Mouse (Mus musculus): Measurements from ENCODE around the gene Rfx7. TPM values are rescaled to one million over a fixed set of nuclear protein-coding genes. Genes with fewer than 3 reads are reported as not detected.
"Not testable (repeated sequence)": the region's sequence is repeated elsewhere in the genome, so short reads cannot be mapped to it uniquely, and the experiment has no call there.

Rfx7 gene
- polyA plus RNA-seq, 1 experiment from 2014 or later, result 16.8 TPM

GRCm38 (mm10) chr9:72663534-72663918 lies 131.5 kb downstream of the Rfx7 start:
- Histone ChIP-seq H3K27me3 (ENCODE audit: poor library complexity, severe bottlenecking) (no peaks in the 10 kb centered on the region), H3K9me3 (no peaks in the 10 kb centered on the region), H3K27ac (peak overlapping the region; percentile 99), H3K4me1 (peaks cover 62% of the 10 kb centered on the region), H3K36me3 (replicated peaks) (peaks cover 48% of the 10 kb centered on the region), H3K4me3 (peak overlapping the region; percentile 76)
- DNase-seq (ENCODE audit: extremely low spot score, low spot score), result no peak
- WGBS, result 23% methylated on average over 10 of the region's 10 CpGs

- peaks cover 57% of the 10 kb centered on the region for H3K4me1 ChIP-seq
- peaks cover 59% of the 10 kb centered on the region for H3K36me3 ChIP-seq (replicated peaks)
- WGBS, result 74% methylated on average over 12 of the region's 12 CpGs
Measured at GRCm38 (mm10) chr9:72664409-72665351, 132.6 kb downstream of the Rfx7 start.

GRCm38 (mm10) chr9:72665517-72665916 lies 133.5 kb downstream of the Rfx7 start:
- Histone ChIP-seq H3K4me1 (peaks cover 50% of the 10 kb centered on the region), H3K4me3 (peak overlapping the region; percentile 76), H3K36me3 (replicated peaks) (peaks cover 67% of the 10 kb centered on the region), H3K27me3 (ENCODE audit: poor library complexity, severe bottlenecking) (no peaks in the 10 kb centered on the region), H3K27ac (peak overlapping the region; percentile 99; the same call in 1 of the 2 replicates), H3K9me3 (no peaks in the 10 kb centered on the region)
- DNase-seq (ENCODE audit: extremely low spot score, low spot score), result no peak
- WGBS, result 67% methylated on average over 7 of the region's 7 CpGs

More at GRCm38 (mm10) chr9:72664409-72665351, 132.6 kb downstream of the Rfx7 start:
- Histone ChIP-seq H3K4me3 (peak overlapping the region; percentile 76), H3K27me3 (ENCODE audit: poor library complexity, severe bottlenecking) (no peaks in the 10 kb centered on the region), H3K9me3 (no peaks in the 10 kb centered on the region), H3K27ac (peak overlapping the region; percentile 99)
- DNase-seq (ENCODE audit: extremely low spot score, low spot score), result no peak

GRCm38 (mm10) chr9:72666352-72667021 lies 134.4 kb downstream of the Rfx7 start:
- Histone ChIP-seq H3K4me1 (peaks cover 41% of the 10 kb centered on the region), H3K36me3 (replicated peaks) (peaks cover 75% of the 10 kb centered on the region)
- H3K27ac ChIP-seq; H3K4me3 ChIP-seq; DNase-seq (ENCODE audit: extremely low spot score, low spot score); H3K27me3 ChIP-seq (ENCODE audit: poor library complexity, severe bottlenecking); H3K9me3 ChIP-seq: not testable (repeated sequence)
- whole genome bisulfite sequencing, result 87% methylated on average over 7 of the region's 8 CpGs

- H3K9me3 ChIP-seq, result no peaks in the 10 kb centered on the region
- H3K36me3 ChIP-seq (replicated peaks), result peaks cover 82% of the 10 kb centered on the region
- no peaks in the 10 kb centered on the region for H3K27me3 ChIP-seq (ENCODE audit: poor library complexity, severe bottlenecking)
- WGBS, result 90% methylated on average over 3 of the region's 3 CpGs
- peaks cover 34% of the 10 kb centered on the region for H3K4me1 ChIP-seq
- no peak overlapping the region for H3K27ac ChIP-seq
- H3K4me3 ChIP-seq, result no peak overlapping the region
- no peak for DNase-seq (ENCODE audit: extremely low spot score, low spot score)
Measured at GRCm38 (mm10) chr9:72667126-72667525, 135.1 kb downstream of the Rfx7 start.

GRCm38 (mm10) chr9:72669383-72669782 lies 137.3 kb downstream of the Rfx7 start:
- peaks cover 96% of the 10 kb centered on the region for H3K36me3 ChIP-seq (replicated peaks)
- no peak for DNase-seq (ENCODE audit: extremely low spot score, low spot score)
- H3K4me1 ChIP-seq, result peaks cover 25% of the 10 kb centered on the region
- no peaks in the 10 kb centered on the region for H3K9me3 ChIP-seq
- no peak overlapping the region for H3K4me3 ChIP-seq
- WGBS, result 89% methylated on average over 7 of the region's 7 CpGs
- H3K27me3 ChIP-seq (ENCODE audit: poor library complexity, severe bottlenecking), result no peaks in the 10 kb centered on the region
- no peak overlapping the region for H3K27ac ChIP-seq

- 43% methylated on average over 2 of the region's 2 CpGs for WGBS
- Histone ChIP-seq H3K4me1 (peaks cover 3% of the 10 kb centered on the region; the same call in 1 of the 2 replicates), H3K9me3 (no peaks in the 10 kb centered on the region), H3K36me3 (replicated peaks) (peaks cover 97% of the 10 kb centered on the region), H3K27ac (no peak overlapping the region), H3K4me3 (no peak overlapping the region), H3K27me3 (ENCODE audit: poor library complexity, severe bottlenecking) (no peaks in the 10 kb centered on the region)
- peak; percentile 73 for DNase-seq (ENCODE audit: extremely low spot score, low spot score)
Measured at GRCm38 (mm10) chr9:72672361-72672760, 140.3 kb downstream of the Rfx7 start.

Small RNA genes lying within 50 kb of the gene (microRNA-seq; reads per million reads assigned to microRNA genes)
- not detected for gene Gm28010

Other genes with a start within 250 kb of the Rfx7 start
- gene Mns1, start 94.2 kb upstream of the Rfx7 start, polyA plus RNA-seq (2016; fragmentation: Nextera tagmentation; extraction: Ambion mirVana), result 61.8 and 67.6 TPM in 2 replicates
- 75.5 and 89.5 TPM in 2 replicates for gene Tex9, start 40.0 kb upstream of the Rfx7 start, polyA plus RNA-seq (2016; fragmentation: Nextera tagmentation; extraction: Ambion mirVana)
- 634 and 643 TPM in 2 replicates for gene Nedd4, start 130.1 kb downstream of the Rfx7 start, polyA plus RNA-seq (2016; fragmentation: Nextera tagmentation; extraction: Ambion mirVana)

All from forebrain, embryonic 10.5 days (tissue).